Mouse (Mus musculus): ENCODE results near the gene Vmn1r213.

Gene Vmn1r213

DNA sequence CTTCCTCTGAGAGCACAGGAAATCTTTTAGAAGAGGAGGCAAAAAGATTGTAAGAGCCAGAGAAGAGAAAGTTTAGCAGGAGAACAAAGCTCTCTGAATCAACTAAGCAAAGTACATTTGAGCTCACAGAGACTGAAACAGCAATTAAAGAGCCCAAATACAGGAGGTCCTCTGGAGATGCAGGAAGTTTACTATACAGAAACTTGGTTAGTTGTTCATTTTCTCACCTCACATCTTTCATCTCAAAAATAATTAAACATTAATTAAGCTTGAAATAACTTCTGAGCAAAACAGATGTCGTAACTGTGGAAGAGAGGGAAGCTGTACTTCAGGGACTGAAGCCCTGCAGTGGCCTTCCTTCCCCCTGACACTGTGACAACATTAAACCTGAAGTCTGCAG is at the start of gene Vmn1r213:
Gene Vmn1r213, plus strand, starts transcription at position 301 of the 400 bp plus-strand sequence.
- no peak for DNase-seq (ENCODE audit: low spot score)

DNA sequence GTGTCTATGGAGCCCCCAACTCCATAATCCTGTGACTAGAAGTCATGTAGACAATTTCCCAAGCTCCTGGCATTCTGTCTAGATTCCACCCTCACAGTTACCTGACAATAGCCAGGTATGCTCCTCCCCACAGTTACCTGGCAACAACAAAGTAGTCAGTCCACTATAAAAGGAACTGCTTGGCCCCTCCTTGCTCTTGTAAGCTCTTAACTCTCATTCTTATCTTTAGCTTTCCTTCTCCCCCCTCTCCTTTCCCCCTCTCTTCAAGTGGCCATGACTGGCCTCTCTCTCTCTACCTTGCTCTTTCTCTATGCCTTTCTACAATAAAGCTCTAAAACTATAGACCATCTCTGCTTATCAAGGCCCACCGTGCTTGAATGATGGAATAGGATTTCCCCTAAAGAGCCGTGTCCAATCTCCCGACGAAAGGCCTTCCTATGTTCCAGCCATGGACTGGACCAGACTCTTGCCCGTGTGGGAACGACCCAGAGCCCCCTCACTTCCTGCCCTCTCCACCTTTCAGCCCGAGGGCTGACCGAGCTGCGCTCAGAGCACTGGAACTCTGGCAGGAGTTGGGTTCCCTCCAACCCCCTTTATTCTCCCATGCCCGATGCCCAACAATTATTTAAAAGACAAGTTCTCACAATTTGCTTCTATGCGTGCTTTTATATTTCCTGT is 17.1 kb upstream of the Vmn1r213 start:
- DNase-seq (ENCODE audit: low spot score) = no peak

GRCm38 (mm10) chr13:22992178-22992700 is 15.2 kb upstream of the Vmn1r213 start:
- DNase-seq (ENCODE audit: low spot score) = no peak

- no peak for DNase-seq (ENCODE audit: low spot score)
Observed at GRCm38 (mm10) chr13:22992721-22993120, 14.7 kb upstream of the Vmn1r213 start.

- no peak for DNase-seq (ENCODE audit: low spot score)
Observed at GRCm38 (mm10) chr13:23018158-23018557, 10.7 kb downstream of the Vmn1r213 start.

GRCm38 (mm10) chr13:23024812-23025211 is 17.4 kb downstream of the Vmn1r213 start:
- DNase-seq (ENCODE audit: low spot score) = no peak

- DNase-seq (ENCODE audit: low spot score) = no peak
Observed at GRCm38 (mm10) chr13:23030118-23030517, 22.7 kb downstream of the Vmn1r213 start, which contains the start of gene Vmn1r214. TSS of gene Vmn1r214 (plus strand) at chr13:23030418.

GRCm38 (mm10) chr13:23057778-23058177 is 50.3 kb downstream of the Vmn1r213 start:
- no peak for DNase-seq (ENCODE audit: low spot score)
